Mouse (Mus musculus): ENCODE results near the gene Tnpo2. TPM values are rescaled to one million over a fixed set of nuclear protein-coding genes. Genes with fewer than 3 reads are reported as not detected.

The Tnpo2 gene
- polyA plus RNA-seq, 1 experiment from 2014 or later, result 15.2 TPM

DNA sequence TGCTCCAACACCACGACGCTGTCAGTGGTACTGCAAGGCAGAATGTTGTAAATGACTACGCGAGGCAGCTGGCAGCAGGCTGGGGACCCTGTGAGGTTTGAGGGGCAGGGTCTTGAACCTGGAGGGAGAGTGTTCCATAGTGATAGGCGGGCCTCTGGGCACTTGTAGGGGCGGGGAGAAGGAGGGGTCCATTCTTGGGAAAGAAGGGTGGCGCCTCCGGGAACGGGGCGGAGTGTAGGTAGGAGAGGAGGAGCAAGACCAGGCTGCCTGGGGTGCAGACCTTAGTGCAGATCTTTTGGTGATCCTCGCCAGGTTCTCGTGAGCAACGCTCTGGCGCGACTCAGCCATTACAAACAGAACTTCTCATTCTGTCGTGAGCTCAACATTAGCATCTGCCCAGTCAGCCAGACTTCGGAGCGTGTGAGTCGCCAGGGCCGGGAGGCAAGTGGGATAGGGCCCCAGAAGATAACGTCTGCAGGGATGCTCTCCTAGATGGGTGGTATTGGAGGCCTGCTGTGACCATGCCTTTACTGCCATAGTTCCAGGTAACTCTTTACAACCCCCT lies 54.9 kb downstream of the Tnpo2 start:
- H3K27ac ChIP-seq (replicated peaks in 1 of 2; ENCODE audit: control insufficient read depth in 1 of 2, insufficient read depth in 1 of 2, low read depth in 2 of 2, low read length in 2 of 2), result no peak overlapping the region
- H3K4me2 ChIP-seq (ENCODE audit: low read length), result no peak overlapping the region
- no peak overlapping the region for H3K9ac ChIP-seq (ENCODE audit: low read length)
- no peak overlapping the region for H3K4me3 ChIP-seq (ENCODE audit: control insufficient read depth in 1 of 2, insufficient read depth in 1 of 2, low read depth in 1 of 2, low read length in 2 of 2)
- H3K4me1 ChIP-seq (ENCODE audit: control insufficient read depth in 2 of 2, insufficient read depth in 2 of 2, low read length in 2 of 2), result no peaks in the 10 kb centered on the region
- no peak for ATAC-seq (ENCODE audit: insufficient number of reproducible peaks, insufficient read depth, low FRiP score, low read depth)
- H3K36me3 ChIP-seq (ENCODE audit: control insufficient read depth, insufficient read depth, low read length), result peaks cover 74% of the 10 kb centered on the region
- H3K9me3 ChIP-seq (ENCODE audit: control insufficient read depth, low read length), result no peaks in the 10 kb centered on the region
- 30% methylated on average over 21 of the region's 21 CpGs for WGBS
- no peaks in the 10 kb centered on the region for H3K27me3 ChIP-seq (ENCODE audit: control insufficient read depth, insufficient read depth, low read length)

DNA sequence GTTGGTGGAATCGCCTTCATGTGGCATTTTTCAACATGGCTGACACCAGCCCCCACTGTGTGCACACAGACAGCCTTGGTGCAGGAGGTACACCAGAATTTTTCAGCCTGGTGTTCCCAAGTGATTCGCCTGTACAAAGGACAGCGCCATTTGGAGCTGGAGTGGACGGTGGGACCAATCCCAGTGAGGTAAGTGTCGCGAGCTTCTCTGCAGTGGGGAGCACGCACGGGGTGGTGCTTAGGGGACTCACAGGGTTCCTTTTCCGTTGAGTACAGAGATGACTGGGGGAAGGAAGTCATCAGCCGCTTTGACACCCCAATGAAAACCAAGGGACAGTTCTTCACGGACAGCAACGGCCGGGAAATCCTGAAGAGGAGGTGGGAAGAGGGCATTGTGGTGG lies 58.3 kb downstream of the Tnpo2 start:
- H3K9me3 ChIP-seq (ENCODE audit: control insufficient read depth, low read length), result no peaks in the 10 kb centered on the region
- no peak overlapping the region for H3K27ac ChIP-seq (replicated peaks in 1 of 2; ENCODE audit: control insufficient read depth in 1 of 2, insufficient read depth in 1 of 2, low read depth in 2 of 2, low read length in 2 of 2)
- H3K27me3 ChIP-seq (ENCODE audit: control insufficient read depth, insufficient read depth, low read length), result no peaks in the 10 kb centered on the region
- no peak overlapping the region for H3K9ac ChIP-seq (ENCODE audit: low read length)
- no peak overlapping the region for H3K4me2 ChIP-seq (ENCODE audit: low read length)
- ATAC-seq (ENCODE audit: insufficient number of reproducible peaks, insufficient read depth, low FRiP score, low read depth), result no peak
- no peaks in the 10 kb centered on the region for H3K4me1 ChIP-seq (ENCODE audit: control insufficient read depth in 2 of 2, insufficient read depth in 2 of 2, low read length in 2 of 2)
- peaks cover 64% of the 10 kb centered on the region for H3K36me3 ChIP-seq (ENCODE audit: control insufficient read depth, insufficient read depth, low read length)
- no peak overlapping the region for H3K4me3 ChIP-seq (ENCODE audit: control insufficient read depth in 1 of 2, insufficient read depth in 1 of 2, low read depth in 1 of 2, low read length in 2 of 2)
- WGBS, result 91% methylated on average over 13 of the region's 13 CpGs

DNA sequence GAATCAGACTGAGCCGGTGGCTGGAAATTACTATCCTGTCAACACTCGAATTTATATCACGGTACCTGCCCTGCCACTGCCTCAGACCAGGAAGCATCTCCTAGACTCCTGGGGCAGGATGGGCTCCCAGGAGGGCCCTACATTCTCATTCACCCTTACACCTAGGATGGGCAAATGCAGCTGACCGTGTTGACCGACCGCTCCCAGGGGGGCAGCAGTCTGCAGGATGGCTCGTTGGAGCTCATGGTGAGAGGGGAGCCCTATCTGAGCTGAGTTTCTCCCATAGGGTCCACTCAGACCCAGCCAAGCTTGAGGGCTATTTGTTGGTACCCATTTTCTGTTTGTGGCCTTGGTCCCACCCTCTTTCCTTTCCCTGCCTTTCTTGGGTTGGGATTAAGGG lies 58.9 kb downstream of the Tnpo2 start:
- Histone ChIP-seq H3K27ac (replicated peaks in 1 of 2; ENCODE audit: control insufficient read depth in 1 of 2, insufficient read depth in 1 of 2, low read depth in 2 of 2, low read length in 2 of 2) (no peak overlapping the region), H3K4me1 (ENCODE audit: control insufficient read depth in 2 of 2, insufficient read depth in 2 of 2, low read length in 2 of 2) (no peaks in the 10 kb centered on the region), H3K27me3 (ENCODE audit: control insufficient read depth, insufficient read depth, low read length) (no peaks in the 10 kb centered on the region), H3K9me3 (ENCODE audit: control insufficient read depth, low read length) (no peaks in the 10 kb centered on the region), H3K4me2 (ENCODE audit: low read length) (no peak overlapping the region), H3K36me3 (ENCODE audit: control insufficient read depth, insufficient read depth, low read length) (peaks cover 64% of the 10 kb centered on the region), H3K4me3 (ENCODE audit: control insufficient read depth in 1 of 2, insufficient read depth in 1 of 2, low read depth in 1 of 2, low read length in 2 of 2) (no peak overlapping the region), H3K9ac (ENCODE audit: low read length) (no peak overlapping the region)
- no peak for ATAC-seq (ENCODE audit: insufficient number of reproducible peaks, insufficient read depth, low FRiP score, low read depth)
- 91% methylated on average over 7 of the region's 7 CpGs for WGBS

DNA sequence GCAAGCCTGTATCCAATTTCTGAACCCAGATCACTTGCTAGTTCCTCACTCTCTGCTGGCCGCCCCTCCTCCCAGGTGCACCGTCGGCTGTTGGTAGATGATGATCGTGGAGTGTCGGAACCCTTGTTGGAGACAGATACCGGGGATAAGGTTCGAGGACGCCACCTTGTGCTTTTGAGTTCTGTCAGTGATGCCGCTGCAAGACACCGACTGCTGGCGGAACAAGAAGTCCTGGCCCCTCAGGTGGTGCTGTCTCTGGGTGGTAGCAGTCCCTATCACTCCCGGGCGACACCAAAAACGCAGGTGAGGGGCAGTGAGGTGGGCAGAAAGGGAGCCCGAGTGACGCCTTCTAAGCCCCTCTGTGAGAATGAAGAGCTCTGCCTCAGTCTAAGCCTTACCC lies 59.5 kb downstream of the Tnpo2 start:
- no peak for ATAC-seq (ENCODE audit: insufficient number of reproducible peaks, insufficient read depth, low FRiP score, low read depth)
- 89% methylated on average over 16 of the region's 16 CpGs for WGBS

DNA sequence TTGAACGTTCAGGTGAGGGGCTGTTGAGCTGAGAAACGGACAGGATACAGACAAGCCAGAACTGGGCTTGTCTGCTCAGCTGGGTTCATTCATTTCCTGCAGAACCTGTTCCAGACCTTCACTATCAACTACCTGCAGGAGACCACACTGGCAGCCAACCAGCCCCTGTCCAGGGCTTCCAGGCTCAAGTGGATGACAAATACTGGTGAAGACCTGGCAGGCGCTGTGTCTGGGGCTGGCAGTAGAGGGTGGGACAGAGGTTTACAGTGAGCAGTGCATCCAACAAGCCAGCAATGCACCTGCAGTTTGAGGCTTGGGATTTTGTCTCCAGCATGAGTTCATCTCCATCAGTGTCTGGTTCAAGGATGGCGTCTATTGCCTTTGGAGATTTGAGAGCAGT lies 60.1 kb downstream of the Tnpo2 start:
- no peak for ATAC-seq (ENCODE audit: insufficient number of reproducible peaks, insufficient read depth, low FRiP score, low read depth)
- H3K27me3 ChIP-seq (ENCODE audit: control insufficient read depth, insufficient read depth, low read length), result no peaks in the 10 kb centered on the region
- no peak overlapping the region for H3K9ac ChIP-seq (ENCODE audit: low read length)
- H3K9me3 ChIP-seq (ENCODE audit: control insufficient read depth, low read length), result no peaks in the 10 kb centered on the region; the same call in 1 of the 2 replicates
- no peak overlapping the region for H3K4me3 ChIP-seq (ENCODE audit: control insufficient read depth in 1 of 2, insufficient read depth in 1 of 2, low read depth in 1 of 2, low read length in 2 of 2)
- no peaks in the 10 kb centered on the region for H3K4me1 ChIP-seq (ENCODE audit: control insufficient read depth in 2 of 2, insufficient read depth in 2 of 2, low read length in 2 of 2)
- H3K27ac ChIP-seq (replicated peaks in 1 of 2; ENCODE audit: control insufficient read depth in 1 of 2, insufficient read depth in 1 of 2, low read depth in 2 of 2, low read length in 2 of 2), result no peak overlapping the region
- 84% methylated on average over 4 of the region's 4 CpGs for WGBS
- no peak overlapping the region for H3K4me2 ChIP-seq (ENCODE audit: low read length)
- H3K36me3 ChIP-seq (ENCODE audit: control insufficient read depth, insufficient read depth, low read length), result peaks cover 60% of the 10 kb centered on the region

More for the DNA sequence above, 59.5 kb downstream of the Tnpo2 start:
- no peak overlapping the region for H3K4me3 ChIP-seq (ENCODE audit: control insufficient read depth in 1 of 2, insufficient read depth in 1 of 2, low read depth in 1 of 2, low read length in 2 of 2)
- H3K27me3 ChIP-seq (ENCODE audit: control insufficient read depth, insufficient read depth, low read length), result no peaks in the 10 kb centered on the region
- no peak overlapping the region for H3K4me2 ChIP-seq (ENCODE audit: low read length)
- H3K9ac ChIP-seq (ENCODE audit: low read length), result no peak overlapping the region
- H3K27ac ChIP-seq (replicated peaks in 1 of 2; ENCODE audit: control insufficient read depth in 1 of 2, insufficient read depth in 1 of 2, low read depth in 2 of 2, low read length in 2 of 2), result no peak overlapping the region
- H3K36me3 ChIP-seq (ENCODE audit: control insufficient read depth, insufficient read depth, low read length), result peaks cover 61% of the 10 kb centered on the region
- H3K9me3 ChIP-seq (ENCODE audit: control insufficient read depth, low read length), result no peaks in the 10 kb centered on the region
- no peaks in the 10 kb centered on the region for H3K4me1 ChIP-seq (ENCODE audit: control insufficient read depth in 2 of 2, insufficient read depth in 2 of 2, low read length in 2 of 2)

DNA sequence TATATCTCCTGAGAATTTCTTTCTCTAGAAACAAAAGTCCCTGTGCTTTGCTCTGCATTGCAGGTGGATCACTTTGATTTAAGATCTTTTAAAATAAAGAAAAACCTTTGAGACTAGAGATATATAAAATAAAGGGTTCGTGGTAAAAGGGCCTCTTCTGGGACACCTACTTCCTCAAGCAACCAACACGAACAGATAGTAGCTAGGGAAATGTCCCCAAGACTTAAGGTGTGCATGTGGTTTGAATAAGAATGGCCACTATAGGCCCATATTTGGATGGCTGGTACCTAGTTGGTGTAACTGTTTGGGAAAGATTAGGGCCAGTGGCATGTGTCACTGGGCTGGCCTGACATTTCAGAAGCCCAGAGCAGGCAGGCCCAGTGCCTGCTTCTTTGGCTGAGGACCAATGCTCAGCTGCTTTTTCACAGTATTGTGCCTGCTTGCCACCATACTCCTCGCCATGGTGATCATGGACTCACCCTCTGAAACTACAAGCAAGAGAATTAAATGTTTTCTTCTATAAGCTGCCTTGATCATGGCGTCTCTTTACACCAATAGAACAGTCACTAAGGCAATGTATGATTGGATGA lies 63.5 kb downstream of the Tnpo2 start:
- ATAC-seq (ENCODE audit: insufficient number of reproducible peaks, insufficient read depth, low FRiP score, low read depth), result no peak
- WGBS, result 81% methylated on average over 4 of the region's 4 CpGs

More for the DNA sequence above, 63.5 kb downstream of the Tnpo2 start:
- H3K9me3 ChIP-seq (ENCODE audit: control insufficient read depth, low read length), result no peaks in the 10 kb centered on the region; the same call in 1 of the 2 replicates
- H3K36me3 ChIP-seq (ENCODE audit: control insufficient read depth, insufficient read depth, low read length), result peaks cover 33% of the 10 kb centered on the region
- H3K4me1 ChIP-seq (ENCODE audit: control insufficient read depth in 2 of 2, insufficient read depth in 2 of 2, low read length in 2 of 2), result no peaks in the 10 kb centered on the region
- no peak overlapping the region for H3K4me2 ChIP-seq (ENCODE audit: low read length)
- H3K4me3 ChIP-seq (ENCODE audit: control insufficient read depth in 1 of 2, insufficient read depth in 1 of 2, low read depth in 1 of 2, low read length in 2 of 2), result no peak overlapping the region
- H3K27ac ChIP-seq (replicated peaks in 1 of 2; ENCODE audit: control insufficient read depth in 1 of 2, insufficient read depth in 1 of 2, low read depth in 2 of 2, low read length in 2 of 2), result no peak overlapping the region
- H3K27me3 ChIP-seq (ENCODE audit: control insufficient read depth, insufficient read depth, low read length), result no peaks in the 10 kb centered on the region
- no peak overlapping the region for H3K9ac ChIP-seq (ENCODE audit: low read length)

Small RNA genes within 50 kb of the gene (microRNA-seq; reads per million reads assigned to microRNA genes)
- 1.1 reads per million for gene Mir7070

Other genes starting within 250 kb of the Tnpo2 start
- gene Nfix, start 236.6 kb upstream of the Tnpo2 start, polyA plus RNA-seq (2014; fragmentation: Nextera tagmentation; extraction: Ambion mirVana), result 16.3 and 16.8 TPM in 2 replicates
- 5.9 and 6.6 TPM in 2 replicates for gene Dand5, start 214.1 kb upstream of the Tnpo2 start, polyA plus RNA-seq (2014; fragmentation: Nextera tagmentation; extraction: Ambion mirVana)
- gene Gadd45gip1, start 205.4 kb upstream of the Tnpo2 start, polyA plus RNA-seq (2014; fragmentation: Nextera tagmentation; extraction: Ambion mirVana), result 49.9 and 53.0 TPM in 2 replicates
- 122 and 125 TPM in 2 replicates for gene Rad23a, start 196.2 kb upstream of the Tnpo2 start, polyA plus RNA-seq (2014; fragmentation: Nextera tagmentation; extraction: Ambion mirVana)
- 500 and 527 TPM in 2 replicates for gene Calr, start 190.0 kb upstream of the Tnpo2 start, polyA plus RNA-seq (2014; fragmentation: Nextera tagmentation; extraction: Ambion mirVana)
- 47.6 and 50.7 TPM in 2 replicates for gene Farsa, start 179.9 kb upstream of the Tnpo2 start, polyA plus RNA-seq (2014; fragmentation: Nextera tagmentation; extraction: Ambion mirVana)
- gene Syce2, start 164.8 kb upstream of the Tnpo2 start, polyA plus RNA-seq (2014; fragmentation: Nextera tagmentation; extraction: Ambion mirVana), result 23.7 and 25.2 TPM in 2 replicates
- gene Gcdh, start 143.0 kb upstream of the Tnpo2 start, polyA plus RNA-seq (2014; fragmentation: Nextera tagmentation; extraction: Ambion mirVana), result 34.0 and 38.6 TPM in 2 replicates
- gene Klf1, start 135.0 kb upstream of the Tnpo2 start, polyA plus RNA-seq (2014; fragmentation: Nextera tagmentation; extraction: Ambion mirVana), result 1.8 and 2.5 TPM in 2 replicates
- 4.5 and 5.5 TPM in 2 replicates for gene Dnase2a, start 128.4 kb upstream of the Tnpo2 start, polyA plus RNA-seq (2014; fragmentation: Nextera tagmentation; extraction: Ambion mirVana)
- 0.08 and 0.23 TPM in 2 replicates for gene Mast1, start 99.6 kb upstream of the Tnpo2 start, polyA plus RNA-seq (2014; fragmentation: Nextera tagmentation; extraction: Ambion mirVana)
- gene Rtbdn, start 89.9 kb upstream of the Tnpo2 start, polyA plus RNA-seq (2014; fragmentation: Nextera tagmentation; extraction: Ambion mirVana), result 0.12 TPM in 1 of 2 replicates, not detected in the other
- not detected in 2 replicates for gene Gm49661, start 67.5 kb upstream of the Tnpo2 start, polyA plus RNA-seq (2014; fragmentation: Nextera tagmentation; extraction: Ambion mirVana)
- 792 and 804 TPM in 2 replicates for gene Prdx2, start 67.3 kb upstream of the Tnpo2 start, polyA plus RNA-seq (2014; fragmentation: Nextera tagmentation; extraction: Ambion mirVana)
- 71.8 and 80.8 TPM in 2 replicates for gene Rnaseh2a, start 67.1 kb upstream of the Tnpo2 start, polyA plus RNA-seq (2014; fragmentation: Nextera tagmentation; extraction: Ambion mirVana)
- 10.1 and 10.9 TPM in 2 replicates for gene Junb, start 58.2 kb upstream of the Tnpo2 start, polyA plus RNA-seq (2014; fragmentation: Nextera tagmentation; extraction: Ambion mirVana)
- 5.0 and 5.1 TPM in 2 replicates for gene Hook2, start 46.3 kb upstream of the Tnpo2 start, polyA plus RNA-seq (2014; fragmentation: Nextera tagmentation; extraction: Ambion mirVana)
- not detected in 2 replicates for gene Best2, start 22.4 kb upstream of the Tnpo2 start, polyA plus RNA-seq (2014; fragmentation: Nextera tagmentation; extraction: Ambion mirVana)
- 91.5 and 109 TPM in 2 replicates for gene Asna1, start 11.6 kb upstream of the Tnpo2 start, polyA plus RNA-seq (2014; fragmentation: Nextera tagmentation; extraction: Ambion mirVana)
- gene Trir, start 10.1 kb upstream of the Tnpo2 start, polyA plus RNA-seq (2014; fragmentation: Nextera tagmentation; extraction: Ambion mirVana), result 92.0 and 95.9 TPM in 2 replicates
- 16.6 and 21.6 TPM in 2 replicates for gene Fbxw9, start 23.1 kb downstream of the Tnpo2 start, polyA plus RNA-seq (2014; fragmentation: Nextera tagmentation; extraction: Ambion mirVana)
- gene Gm5741, start 31.1 kb downstream of the Tnpo2 start, polyA plus RNA-seq (2014; fragmentation: Nextera tagmentation; extraction: Ambion mirVana), result not detected in 2 replicates
- 50.7 and 55.8 TPM in 2 replicates for gene Dhps, start 34.8 kb downstream of the Tnpo2 start, polyA plus RNA-seq (2014; fragmentation: Nextera tagmentation; extraction: Ambion mirVana)
- 125 and 136 TPM in 2 replicates for gene Wdr83os, start 43.8 kb downstream of the Tnpo2 start, polyA plus RNA-seq (2014; fragmentation: Nextera tagmentation; extraction: Ambion mirVana)
- 35.4 and 43.0 TPM in 2 replicates for gene Wdr83, start 44.4 kb downstream of the Tnpo2 start, polyA plus RNA-seq (2014; fragmentation: Nextera tagmentation; extraction: Ambion mirVana)
- 32.9 and 35.7 TPM in 2 replicates for gene Man2b1, start 46.4 kb downstream of the Tnpo2 start, polyA plus RNA-seq (2014; fragmentation: Nextera tagmentation; extraction: Ambion mirVana)
- 0.80 and 1.1 TPM in 2 replicates for gene Zfp791, start 86.2 kb downstream of the Tnpo2 start, polyA plus RNA-seq (2014; fragmentation: Nextera tagmentation; extraction: Ambion mirVana)
- not detected in 2 replicates for gene Cks1brt, start 115.0 kb downstream of the Tnpo2 start, polyA plus RNA-seq (2014; fragmentation: Nextera tagmentation; extraction: Ambion mirVana)
- gene Olfr371, start 189.1 kb downstream of the Tnpo2 start, polyA plus RNA-seq (2014; fragmentation: Nextera tagmentation; extraction: Ambion mirVana), result not detected in 2 replicates

Data from heart, embryonic 14.5 days (tissue).